Mouse (Mus musculus) hindbrain, embryonic 11.5 days (tissue): Measurements from ENCODE around the gene Maco1. TPM values are rescaled to one million over a fixed set of nuclear protein-coding genes. Genes with fewer than 3 reads are reported as not detected.
A peak's percentile ranks its signal among the peaks of the same experiment; 100 is the strongest.

Experiments used
- ATAC-seq: fragments of 200-750 bp; cut with Nextera tagmentation; 2 replicates; pipeline ENCODE4 v1.8.0; 2017; ENCODE audit warnings: mild to moderate bottlenecking, moderate TSS enrichment, moderate library complexity; ENCODE audit not compliant: low FRiP score
- DNase-seq: peaks from one replicate; pipeline ENCODE4 v3.0.0-alpha.2; 2015; ENCODE audit warnings: low spot score
- H3K27ac ChIP-seq: fragments of 300-500 bp; sonication (generic); 2 replicates; pipeline ENCODE4 v1.5.1; 2014; ENCODE audit warnings: mild to moderate bottlenecking, low read depth, low read length
- H3K27me3 ChIP-seq: fragments of 300-500 bp; sonication (generic); 2 replicates; pipeline ENCODE4 v1.6.1; 2014; ENCODE audit warnings: mild to moderate bottlenecking, low read length, moderate library complexity, mixed read lengths; ENCODE audit not compliant: control insufficient read depth, insufficient read depth
- H3K36me3 ChIP-seq: fragments of 300-500 bp; sonication (generic); 2 replicates; pipeline ENCODE4 v1.6.1; 2014; ENCODE audit warnings: mild to moderate bottlenecking, low read length, moderate library complexity, mixed read lengths; ENCODE audit not compliant: control insufficient read depth, insufficient read depth
- H3K4me1 ChIP-seq: fragments of 300-500 bp; sonication (generic); replicated peaks from 2 replicates; pipeline ENCODE4 v1.6.1; 2014; ENCODE audit warnings: low read length, mixed read lengths; ENCODE audit not compliant: control insufficient read depth, insufficient read depth
- H3K4me2 ChIP-seq: fragments of 300-500 bp; sonication (generic); replicated peaks from 2 replicates; pipeline ENCODE4 v1.6.1; 2014; ENCODE audit warnings: mild to moderate bottlenecking, low read depth, low read length
- H3K4me3 ChIP-seq: fragments of 300-500 bp; sonication (generic); 2 replicates; pipeline ENCODE4 v1.5.1; 2014; ENCODE audit warnings: low read depth, low read length
- H3K9ac ChIP-seq: fragments of 300-500 bp; sonication (generic); 2 replicates; pipeline ENCODE4 v1.6.1; 2014; ENCODE audit warnings: low read depth, low read length
- H3K9me3 ChIP-seq: fragments of 300-500 bp; sonication (generic); 2 replicates; pipeline ENCODE4 v1.6.1; 2016; ENCODE audit warnings: low read length; ENCODE audit not compliant: control insufficient read depth
- WGBS: fragments of 180-500 bp; shearing (Covaris S2); extraction: QIAGEN DNeasy Blood & Tissue Kit; methylation state at CpG from one replicate; pipeline ENCODE4 v1.1.7; 2014; 5-methylcytosine and 5-hydroxymethylcytosine counted together
- polyA plus RNA-seq: library from polyadenylated mRNA; unstranded; fragments of >200 nt; fragmentation: Nextera tagmentation; extraction: Ambion mirVana; gene quantifications from 2 replicates; pipeline ENCODE4 v1.2.1, GENCODE M21; 2014

Maco1 gene
- polyA plus RNA-seq, 1 experiment from 2014 or later, result 73.1 TPM

DNA sequence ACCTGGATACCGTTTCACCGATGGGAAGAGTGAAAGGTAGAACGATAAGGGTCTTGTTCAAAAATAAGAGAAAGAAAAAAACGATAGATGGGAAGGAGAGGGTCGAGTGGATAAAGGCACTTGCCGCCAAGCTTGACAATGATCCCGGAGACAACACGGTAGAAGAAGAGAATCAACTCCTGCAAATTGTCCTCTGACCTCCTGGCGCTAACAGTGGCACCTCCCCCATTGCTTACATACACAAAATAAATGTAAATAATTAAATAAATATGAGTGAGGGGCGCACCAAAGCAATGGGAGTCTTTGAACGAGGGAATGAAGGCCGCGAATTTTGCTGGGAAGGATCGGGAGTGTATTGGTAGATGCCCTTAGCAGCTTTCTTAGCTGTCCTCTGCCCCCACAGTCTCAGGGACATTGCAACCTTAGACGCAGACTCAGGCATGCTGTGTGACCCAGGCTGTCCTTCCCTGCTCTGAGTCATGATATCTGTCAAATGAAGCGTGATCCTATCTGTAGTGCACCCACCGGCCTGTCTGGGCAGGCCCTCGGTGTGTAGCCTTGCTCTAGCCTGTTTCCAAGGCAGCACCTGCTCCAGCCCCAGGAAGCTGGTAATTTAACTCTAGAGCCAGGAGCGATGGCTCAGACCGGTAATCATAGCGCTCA lies 84.8 kb downstream of the Maco1 start:
- H3K9ac ChIP-seq, result peak overlapping the region; percentile 63; the same call in 1 of the 2 replicates
- ATAC-seq (0 out of 2 replicates have a peak, but pooled peaks have one; percentile 20), DNase-seq (no peak)
- peaks cover 9% of the 10 kb centered on the region for H3K4me1 ChIP-seq
- H3K4me3 ChIP-seq, result peak overlapping the region; percentile 65
- H3K27me3 ChIP-seq, result peaks cover 22% of the 10 kb centered on the region
- H3K36me3 ChIP-seq, result no peaks in the 10 kb centered on the region
- peak overlapping the region; percentile 98 for H3K4me2 ChIP-seq
- no peak overlapping the region for H3K27ac ChIP-seq
- WGBS, result 9% methylated on average over 21 of the region's 21 CpGs
- H3K9me3 ChIP-seq, result no peaks in the 10 kb centered on the region

DNA sequence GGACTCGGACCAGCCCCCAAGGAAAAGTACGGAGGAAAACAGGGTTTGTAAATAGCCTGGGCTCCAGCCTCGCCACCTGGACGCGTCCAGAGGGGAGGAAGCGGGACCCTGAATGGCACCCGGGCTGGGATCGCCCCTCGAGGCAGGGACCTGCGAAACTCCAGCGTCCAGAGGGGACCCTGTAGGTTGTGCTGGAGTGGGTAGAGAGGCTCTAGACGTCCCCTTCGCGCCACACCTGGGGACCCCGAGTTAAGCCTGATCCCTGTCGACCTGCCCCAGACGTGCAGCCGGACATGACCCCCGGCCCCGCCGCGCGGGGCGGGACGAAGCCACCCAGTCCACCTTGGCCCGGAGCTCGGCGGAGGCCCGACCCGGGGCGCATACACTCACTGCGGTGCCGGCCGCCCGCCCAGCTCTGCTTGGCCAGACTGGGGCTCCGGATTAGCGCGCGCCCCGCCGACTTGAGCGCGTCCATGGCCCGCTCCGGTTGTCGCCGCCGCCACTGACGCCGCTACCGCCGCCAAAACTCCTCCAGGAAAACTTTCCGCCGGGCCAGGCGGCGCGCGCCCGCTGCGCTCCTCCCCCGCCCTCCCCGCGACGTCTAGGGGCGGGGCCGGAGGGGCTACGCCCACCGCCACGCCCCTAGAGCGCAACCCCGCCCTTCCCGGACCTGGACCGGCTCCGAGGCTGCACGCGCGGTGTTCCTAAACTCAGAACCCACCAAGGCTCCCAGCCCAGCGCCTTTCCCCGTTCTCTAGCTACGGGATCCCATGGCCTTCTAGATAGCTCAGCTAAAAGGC lies 85.5 kb downstream of the Maco1 start, which contains the start of gene Ldlrap1:
TSS of gene Ldlrap1 (minus strand) at position 599 of the 800 bp plus-strand sequence.
- Histone ChIP-seq H3K27me3 (peaks cover 22% of the 10 kb centered on the region), H3K9ac (peak within 1 kb of the TSS; percentile 63), H3K4me2 (peak within 1 kb of the TSS; percentile 98), H3K27ac (no peak within 1 kb of the TSS; the same call in 1 of the 2 replicates), H3K36me3 (no peaks in the 10 kb centered on the region), H3K4me1 (peaks cover 6% of the 10 kb centered on the region), H3K9me3 (no peaks in the 10 kb centered on the region), H3K4me3 (peak within 1 kb of the TSS; percentile 65)
- under 1% methylated on average over 61 of the region's 80 CpGs for WGBS
- DNase-seq (peak; percentile 84), ATAC-seq (peak; percentile 82)

DNA sequence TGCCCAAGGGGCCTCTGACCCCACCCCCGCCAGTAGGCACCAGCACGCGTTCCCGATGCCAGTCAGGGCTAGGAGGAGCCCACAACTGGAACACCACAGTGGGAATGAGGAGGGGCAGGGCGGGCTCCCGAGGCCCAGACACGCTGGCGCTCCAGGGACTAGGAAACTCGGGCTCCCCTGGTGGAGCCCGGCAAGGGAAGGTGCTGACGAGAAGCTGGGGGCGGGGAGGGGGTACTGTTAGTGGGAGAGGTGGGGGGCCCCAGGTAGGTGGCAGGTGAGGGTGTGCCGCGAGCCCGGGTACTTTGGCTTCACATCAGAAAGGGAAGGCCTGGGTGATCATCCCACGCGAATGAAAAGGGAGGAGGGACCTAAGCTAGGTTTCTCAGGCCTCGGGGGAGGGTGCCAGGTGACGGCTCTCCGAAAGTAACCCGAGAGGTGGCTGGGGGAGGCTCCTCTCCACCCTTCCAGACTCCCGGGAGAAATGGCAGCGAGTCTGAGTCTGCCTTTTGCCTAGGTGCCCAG lies 86.2 kb downstream of the Maco1 start:
- Histone ChIP-seq H3K4me1 (peaks cover 6% of the 10 kb centered on the region), H3K36me3 (no peaks in the 10 kb centered on the region), H3K27me3 (peaks cover 22% of the 10 kb centered on the region)

DNA sequence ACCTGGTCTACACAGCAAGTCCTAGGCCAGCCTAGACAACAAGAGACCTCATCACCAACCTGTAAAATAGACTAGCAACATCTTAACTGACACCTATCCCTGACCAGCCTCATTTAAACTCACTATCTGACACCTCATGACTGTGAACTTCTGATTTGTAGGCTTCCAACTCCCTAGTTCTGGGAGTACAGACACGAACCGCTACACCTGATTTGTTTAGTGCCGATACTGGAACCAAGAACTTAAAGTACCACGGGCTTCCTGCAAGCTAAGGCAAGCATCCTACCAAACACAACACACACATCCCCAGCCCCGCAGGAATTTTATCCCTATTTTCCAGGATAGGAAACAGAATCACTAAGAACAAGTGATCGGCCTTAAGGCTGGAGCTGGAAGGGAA lies 86.9 kb downstream of the Maco1 start:
- Histone ChIP-seq H3K27me3 (peaks cover 22% of the 10 kb centered on the region), H3K4me3 (no peak overlapping the region)

More for the DNA sequence above, 86.2 kb downstream of the Maco1 start:
- no peaks in the 10 kb centered on the region for H3K9me3 ChIP-seq
- H3K27ac ChIP-seq, result no peak overlapping the region; the same call in 1 of the 2 replicates
- WGBS, result 0% methylated on average over 23 of the region's 23 CpGs
- no peak for DNase-seq
- peak; percentile 27; the same call in 1 of the 2 replicates for ATAC-seq
- H3K4me2 ChIP-seq, result peak overlapping the region; percentile 98
- peak overlapping the region; percentile 65 for H3K4me3 ChIP-seq
- H3K9ac ChIP-seq, result peak overlapping the region; percentile 63

DNA sequence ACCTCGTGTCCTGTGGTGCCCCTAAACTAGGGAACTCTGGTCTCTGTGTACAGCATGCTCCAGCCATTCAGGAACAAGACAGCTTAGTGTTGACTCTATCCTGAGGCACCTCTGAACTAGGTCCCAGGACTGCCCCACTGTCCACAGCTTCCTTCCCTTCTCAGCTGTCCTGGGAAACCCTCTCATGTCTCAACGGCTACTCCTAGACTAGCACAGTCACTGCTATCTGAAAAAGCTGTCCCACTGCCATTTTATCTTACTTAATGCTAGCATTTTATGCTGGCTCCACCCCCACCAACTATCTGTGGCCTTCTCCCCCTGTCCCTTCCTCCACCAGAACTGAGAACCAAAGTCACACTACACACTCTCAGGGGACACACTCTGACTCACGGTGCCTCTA lies 88.8 kb downstream of the Maco1 start:
- H3K36me3 ChIP-seq, result no peaks in the 10 kb centered on the region
- DNase-seq, result no peak
- WGBS, result 65% methylated on average over 3 of the region's 3 CpGs
- no peak overlapping the region for H3K4me2 ChIP-seq
- H3K4me3 ChIP-seq, result no peak overlapping the region
- no peak overlapping the region for H3K9ac ChIP-seq
- no peak for ATAC-seq
- H3K27ac ChIP-seq, result no peak overlapping the region
- peaks cover 6% of the 10 kb centered on the region for H3K4me1 ChIP-seq
- H3K27me3 ChIP-seq, result peaks cover 22% of the 10 kb centered on the region
- H3K9me3 ChIP-seq, result no peaks in the 10 kb centered on the region

More for the DNA sequence above, 86.9 kb downstream of the Maco1 start:
- peak overlapping the region; percentile 98 for H3K4me2 ChIP-seq
- H3K9me3 ChIP-seq, result no peaks in the 10 kb centered on the region
- no peaks in the 10 kb centered on the region for H3K36me3 ChIP-seq
- no peak for DNase-seq
- peaks cover 6% of the 10 kb centered on the region for H3K4me1 ChIP-seq
- no peak overlapping the region for H3K9ac ChIP-seq
- 68% methylated on average over 6 of the region's 6 CpGs for whole genome bisulfite sequencing
- no peak for ATAC-seq
- H3K27ac ChIP-seq, result no peak overlapping the region

DNA sequence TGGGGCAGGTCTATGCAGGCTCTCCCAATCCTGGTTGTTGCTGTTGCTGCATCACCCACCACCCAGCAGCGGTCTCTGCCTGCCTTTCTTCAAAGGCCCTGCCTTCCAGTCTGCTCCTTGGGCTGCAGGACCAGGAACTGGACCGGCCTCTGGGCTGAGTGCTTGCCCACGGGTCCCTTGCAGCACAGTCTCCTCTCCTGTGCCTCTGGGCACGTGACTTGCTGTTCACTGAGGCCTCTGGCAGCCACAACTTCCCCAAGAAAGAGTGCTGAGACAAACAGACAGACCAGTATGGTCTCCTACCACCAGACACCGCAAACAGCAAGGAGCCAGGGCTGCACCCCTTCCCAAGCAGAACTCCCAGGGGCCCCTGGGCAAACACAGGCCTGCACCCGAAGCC lies 90.8 kb downstream of the Maco1 start:
- H3K4me1 ChIP-seq, result no peaks in the 10 kb centered on the region
- no peak overlapping the region for H3K9ac ChIP-seq
- 79% methylated on average over 6 of the region's 6 CpGs for WGBS
- no peak overlapping the region for H3K4me2 ChIP-seq
- H3K27me3 ChIP-seq, result peaks cover 15% of the 10 kb centered on the region
- H3K9me3 ChIP-seq, result no peaks in the 10 kb centered on the region
- no peaks in the 10 kb centered on the region for H3K36me3 ChIP-seq
- no peak for DNase-seq
- no peak for ATAC-seq
- H3K27ac ChIP-seq, result no peak overlapping the region
- no peak overlapping the region for H3K4me3 ChIP-seq

DNA sequence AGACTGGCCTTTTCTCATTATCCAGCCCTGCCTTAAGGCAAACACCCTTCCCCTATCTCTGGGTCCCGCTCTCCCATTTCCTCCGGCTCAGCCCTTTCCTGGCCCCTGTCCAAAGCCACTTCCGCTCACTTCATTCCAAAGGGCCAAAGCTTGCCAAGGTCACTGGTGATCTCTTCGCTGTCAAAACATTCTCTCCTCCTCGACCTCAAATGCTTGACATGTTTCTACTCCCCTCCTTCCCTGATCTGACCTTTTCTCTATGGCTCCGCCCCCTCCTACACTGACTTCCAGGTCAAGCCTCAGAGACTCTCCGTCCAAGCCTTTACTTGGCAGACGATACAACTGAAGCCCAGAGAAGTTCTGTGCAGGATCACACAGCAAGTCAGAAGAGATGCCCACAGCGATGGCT lies 92.3 kb downstream of the Maco1 start:
- no peak overlapping the region for H3K4me2 ChIP-seq
- no peak overlapping the region for H3K9ac ChIP-seq
- no peak overlapping the region for H3K27ac ChIP-seq
- no peaks in the 10 kb centered on the region for H3K4me1 ChIP-seq
- peaks cover 1% of the 10 kb centered on the region; the same call in 1 of the 2 replicates for H3K27me3 ChIP-seq
- ATAC-seq (no peak), DNase-seq (no peak)
- H3K4me3 ChIP-seq, result no peak overlapping the region
- no peaks in the 10 kb centered on the region for H3K36me3 ChIP-seq
- WGBS, result 63% methylated on average over 9 of the region's 9 CpGs
- H3K9me3 ChIP-seq, result no peaks in the 10 kb centered on the region

DNA sequence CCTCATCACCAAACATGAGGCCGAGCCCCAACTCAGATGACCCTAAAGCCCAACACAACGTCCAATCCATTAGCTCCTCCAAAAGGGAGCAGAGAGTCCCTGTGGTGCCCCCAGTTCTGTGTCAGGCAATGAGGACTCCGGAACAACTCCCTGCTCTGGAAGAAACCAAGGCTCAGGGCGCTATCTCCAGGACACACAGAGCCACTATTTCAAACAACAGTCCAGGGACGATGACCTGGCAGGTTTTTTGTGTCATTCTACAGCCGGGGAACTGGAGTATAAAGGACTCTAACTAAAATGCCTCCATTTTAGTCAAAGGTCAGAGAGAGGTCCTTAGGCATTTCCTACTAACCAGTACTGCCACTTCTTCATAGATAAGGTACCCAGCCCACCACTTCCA lies 92.9 kb downstream of the Maco1 start:
- Histone ChIP-seq H3K4me1 (no peaks in the 10 kb centered on the region), H3K27me3 (no peaks in the 10 kb centered on the region), H3K27ac (no peak overlapping the region), H3K9ac (no peak overlapping the region), H3K4me3 (no peak overlapping the region), H3K4me2 (no peak overlapping the region), H3K36me3 (no peaks in the 10 kb centered on the region), H3K9me3 (no peaks in the 10 kb centered on the region)
- WGBS, result 76% methylated on average over 6 of the region's 6 CpGs
- ATAC-seq (no peak), DNase-seq (no peak)
